Mouse (Mus musculus): ENCODE data around the gene Camkv. TPM values are rescaled to one million over a fixed set of nuclear protein-coding genes. Genes with fewer than 3 reads are reported as not detected.

Gene Camkv
- polyA plus RNA-seq, 1 experiment, result 0.08 TPM

GRCm38 (mm10) chr9:107934146-107934545 lies 1.3 kb upstream of the Camkv start:
- 82% methylated on average over 11 of the region's 11 CpGs for WGBS
- TF ChIP-seq CTCF (IDR thresholded peaks at IDR 0.05; ENCODE audit: extremely low read depth, insufficient read depth, insufficient read length, insufficient replicate concordance), result no peak
- TF ChIP-seq POLR2A (IDR thresholded peaks at IDR 0.05; ENCODE audit: low read depth, low read length), result no peak
- Histone ChIP-seq H3K4me1 (ENCODE audit: control insufficient read depth, insufficient read depth, insufficient read length) (peaks cover 6% of the 10 kb centered on the region; the same call in 1 of the 2 replicates), H3K4me3 (ENCODE audit: extremely low read depth, insufficient read depth, insufficient read length) (no peak overlapping the region), H3K27me3 (ENCODE audit: control insufficient read depth, insufficient read depth, low read length) (peaks cover 11% of the 10 kb centered on the region), H3K27ac (ENCODE audit: insufficient read depth, low read length) (no peak overlapping the region), H3K36me3 (ENCODE audit: control insufficient read depth, insufficient read depth, low read length) (no peaks in the 10 kb centered on the region)
- no peak for DNase-seq (ENCODE audit: low read depth in 1 of 2, low spot score in 2 of 2)

DNA sequence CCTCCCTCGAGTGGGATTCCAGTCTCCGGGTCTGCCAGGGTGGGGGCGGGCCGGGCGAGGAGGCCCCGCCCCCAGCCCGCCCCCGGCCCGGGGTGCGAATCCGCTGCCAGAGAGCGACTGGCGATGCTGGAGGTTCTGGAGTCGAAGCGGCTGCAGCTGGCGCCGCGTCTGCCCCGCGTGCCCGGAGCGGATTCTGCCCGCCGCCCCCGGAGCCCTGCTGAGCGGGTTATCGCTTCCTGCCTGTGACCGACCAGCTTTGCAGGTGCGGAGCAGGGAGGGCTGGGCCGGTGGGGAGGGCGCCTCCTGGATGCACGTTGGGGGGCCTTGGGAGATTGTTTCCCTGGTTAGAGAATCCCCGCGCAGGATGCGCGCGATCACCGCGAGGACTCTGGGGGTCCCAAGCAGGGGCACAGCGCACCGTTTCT lies 328 bp downstream of the Camkv start:
- Histone ChIP-seq H3K27ac (ENCODE audit: insufficient read depth, low read length) (no peak overlapping the region), H3K4me3 (ENCODE audit: extremely low read depth, insufficient read depth, insufficient read length) (peak overlapping the region; percentile 28; the same call in 1 of the 2 replicates)
- DNase-seq (ENCODE audit: low read depth in 1 of 2, low spot score in 2 of 2), result peak in 1 of 2 experiments; percentile 20

GRCm38 (mm10) chr9:107936215-107936822 lies 845 bp downstream of the Camkv start:
- no peak for DNase-seq (ENCODE audit: low read depth in 1 of 2, low spot score in 2 of 2)
- Histone ChIP-seq H3K4me3 (ENCODE audit: extremely low read depth, insufficient read depth, insufficient read length) (peak overlapping the region; percentile 28; the same call in 1 of the 2 replicates), H3K36me3 (ENCODE audit: control insufficient read depth, insufficient read depth, low read length) (no peaks in the 10 kb centered on the region), H3K4me1 (ENCODE audit: control insufficient read depth, insufficient read depth, insufficient read length) (peaks cover 6% of the 10 kb centered on the region; the same call in 1 of the 2 replicates), H3K27me3 (ENCODE audit: control insufficient read depth, insufficient read depth, low read length) (peaks cover 11% of the 10 kb centered on the region), H3K27ac (ENCODE audit: insufficient read depth, low read length) (no peak overlapping the region)
- TF ChIP-seq CTCF (IDR thresholded peaks at IDR 0.05; ENCODE audit: extremely low read depth, insufficient read depth, insufficient read length, insufficient replicate concordance), result no peak
- TF ChIP-seq POLR2A (IDR thresholded peaks at IDR 0.05; ENCODE audit: low read depth, low read length), result no peak
- 13% methylated on average over 29 of the region's 29 CpGs for WGBS

More for the DNA sequence above, 328 bp downstream of the Camkv start:
- H3K4me1 ChIP-seq (ENCODE audit: control insufficient read depth, insufficient read depth, insufficient read length), result peaks cover 6% of the 10 kb centered on the region; the same call in 1 of the 2 replicates
- H3K36me3 ChIP-seq (ENCODE audit: control insufficient read depth, insufficient read depth, low read length), result no peaks in the 10 kb centered on the region
- 1% methylated on average over 30 of the region's 41 CpGs for WGBS
- no peak for TF ChIP-seq POLR2A (IDR thresholded peaks at IDR 0.05; ENCODE audit: low read depth, low read length)
- no peak for TF ChIP-seq CTCF (IDR thresholded peaks at IDR 0.05; ENCODE audit: extremely low read depth, insufficient read depth, insufficient read length, insufficient replicate concordance)
- peaks cover 11% of the 10 kb centered on the region for H3K27me3 ChIP-seq (ENCODE audit: control insufficient read depth, insufficient read depth, low read length)

- DNase-seq (ENCODE audit: low read depth in 1 of 2, low spot score in 2 of 2), result no peak
- H3K27me3 ChIP-seq (ENCODE audit: control insufficient read depth, insufficient read depth, low read length), result peaks cover 11% of the 10 kb centered on the region
- WGBS, result 61% methylated on average over 3 of the region's 3 CpGs
- H3K4me1 ChIP-seq (ENCODE audit: control insufficient read depth, insufficient read depth, insufficient read length), result peaks cover 6% of the 10 kb centered on the region; the same call in 1 of the 2 replicates
- H3K27ac ChIP-seq (ENCODE audit: insufficient read depth, low read length), result no peak overlapping the region
- no peak overlapping the region for H3K4me3 ChIP-seq (ENCODE audit: extremely low read depth, insufficient read depth, insufficient read length)
- H3K36me3 ChIP-seq (ENCODE audit: control insufficient read depth, insufficient read depth, low read length), result no peaks in the 10 kb centered on the region
- TF ChIP-seq POLR2A (IDR thresholded peaks at IDR 0.05; ENCODE audit: low read depth, low read length) (no peak), CTCF (IDR thresholded peaks at IDR 0.05; ENCODE audit: extremely low read depth, insufficient read depth, insufficient read length, insufficient replicate concordance) (no peak)
These were observed 1.4 kb downstream of the Camkv start for GRCm38 (mm10) chr9:107936831-107937230.

DNA sequence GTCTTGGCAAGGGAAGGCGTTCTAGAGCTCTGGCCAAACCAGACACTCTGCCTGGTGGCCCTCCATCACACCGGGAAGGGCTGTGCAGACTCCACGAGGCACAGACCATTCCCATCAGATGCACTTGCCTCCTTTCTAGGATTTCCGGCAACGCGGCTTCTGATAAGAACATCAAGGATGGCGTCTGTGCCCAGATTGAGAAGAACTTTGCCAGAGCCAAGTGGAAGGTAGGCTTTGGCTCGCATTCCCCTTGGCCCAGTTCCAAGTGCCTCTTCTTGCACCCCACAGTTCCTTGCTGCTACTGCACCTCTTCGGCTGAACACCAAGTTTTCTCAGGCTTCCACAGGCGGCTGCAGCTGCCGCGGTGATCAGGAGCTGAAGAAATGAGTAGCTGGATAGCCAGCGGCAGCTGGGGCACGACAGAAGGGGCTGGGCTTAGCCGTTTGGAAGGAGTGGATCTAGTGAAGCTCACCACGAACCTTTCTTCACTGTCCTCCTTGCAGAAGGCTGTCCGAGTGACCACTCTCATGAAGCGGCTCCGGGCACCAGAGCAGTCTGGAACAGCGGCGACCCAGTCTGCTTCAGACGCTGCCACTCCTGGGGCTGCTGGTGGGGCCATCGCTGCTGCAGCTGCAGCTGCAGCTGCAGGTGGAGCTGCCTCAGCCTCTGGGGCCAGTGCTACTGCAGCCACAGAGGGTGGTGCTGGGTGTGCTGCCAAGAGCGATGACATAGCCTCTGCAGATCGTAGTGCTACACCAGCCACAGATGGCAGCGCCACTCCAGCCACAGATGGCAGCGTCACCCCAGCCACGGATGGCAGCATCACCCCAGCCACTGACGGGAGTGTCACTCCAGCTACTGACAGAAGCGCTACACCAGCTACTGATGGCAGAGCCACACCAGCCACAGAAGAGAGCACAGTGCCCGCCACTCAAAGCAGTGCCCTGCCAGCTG lies 12.0 kb downstream of the Camkv start:
- DNase-seq (ENCODE audit: low read depth in 1 of 2, low spot score in 2 of 2), result no peak
- Histone ChIP-seq H3K27me3 (ENCODE audit: control insufficient read depth, insufficient read depth, low read length) (no peaks in the 10 kb centered on the region), H3K4me1 (ENCODE audit: control insufficient read depth, insufficient read depth, insufficient read length) (no peaks in the 10 kb centered on the region; the same call in 1 of the 2 replicates), H3K4me3 (ENCODE audit: extremely low read depth, insufficient read depth, insufficient read length) (no peak overlapping the region), H3K27ac (ENCODE audit: insufficient read depth, low read length) (no peak overlapping the region), H3K36me3 (ENCODE audit: control insufficient read depth, insufficient read depth, low read length) (no peaks in the 10 kb centered on the region)
- TF ChIP-seq POLR2A (IDR thresholded peaks at IDR 0.05; ENCODE audit: low read depth, low read length) (no peak), CTCF (IDR thresholded peaks at IDR 0.05; ENCODE audit: extremely low read depth, insufficient read depth, insufficient read length, insufficient replicate concordance) (no peak)
- 87% methylated on average over 31 of the region's 31 CpGs for WGBS

GRCm38 (mm10) chr9:107949184-107949921 lies 13.9 kb downstream of the Camkv start:
- H3K4me3 ChIP-seq (ENCODE audit: extremely low read depth, insufficient read depth, insufficient read length), result no peak overlapping the region
- TF ChIP-seq POLR2A (IDR thresholded peaks at IDR 0.05; ENCODE audit: low read depth, low read length) (no peak), CTCF (IDR thresholded peaks at IDR 0.05; ENCODE audit: extremely low read depth, insufficient read depth, insufficient read length, insufficient replicate concordance) (no peak)
- H3K36me3 ChIP-seq (ENCODE audit: control insufficient read depth, insufficient read depth, low read length), result no peaks in the 10 kb centered on the region
- DNase-seq (ENCODE audit: low read depth in 1 of 2, low spot score in 2 of 2), result no peak
- H3K27me3 ChIP-seq (ENCODE audit: control insufficient read depth, insufficient read depth, low read length), result no peaks in the 10 kb centered on the region
- 69% methylated on average over 13 of the region's 13 CpGs for WGBS
- H3K27ac ChIP-seq (ENCODE audit: insufficient read depth, low read length), result no peak overlapping the region
- H3K4me1 ChIP-seq (ENCODE audit: control insufficient read depth, insufficient read depth, insufficient read length), result no peaks in the 10 kb centered on the region; the same call in 1 of the 2 replicates
